Mouse (Mus musculus): Measurements from ENCODE around the gene Adamts17. TPM values are rescaled to one million over a fixed set of nuclear protein-coding genes. Genes with fewer than 3 reads are reported as not detected.

Gene Adamts17
- polyA plus RNA-seq, 1 experiment: not detected

GRCm38 (mm10) chr7:66840008-66840719 is 629 bp downstream of the Adamts17 start:
- Histone ChIP-seq H3K4me1 (ENCODE audit: control insufficient read depth) (peaks cover 7% of the 10 kb centered on the region), H3K4me3 (replicated peaks) (peak overlapping the region; percentile 40), H3K9me3 (ENCODE audit: control insufficient read depth, low read length) (no peaks in the 10 kb centered on the region), H3K36me3 (ENCODE audit: control insufficient read depth) (no peaks in the 10 kb centered on the region), H3K27me3 (ENCODE audit: control insufficient read depth) (peaks cover 48% of the 10 kb centered on the region)
- TF ChIP-seq TAL1 (IDR thresholded peaks at IDR 0.05; ENCODE audit: low read length) (no peak), GATA1 (IDR thresholded peaks at IDR 0.05; ENCODE audit: low read length) (no peak)

- H3K4me3 ChIP-seq (replicated peaks): no peak overlapping the region
- H3K4me1 ChIP-seq (ENCODE audit: control insufficient read depth): peaks cover 7% of the 10 kb centered on the region
- H3K36me3 ChIP-seq (ENCODE audit: control insufficient read depth): no peaks in the 10 kb centered on the region
- TF ChIP-seq TAL1 (IDR thresholded peaks at IDR 0.05; ENCODE audit: low read length): no peak
- TF ChIP-seq GATA1 (IDR thresholded peaks at IDR 0.05; ENCODE audit: low read length): no peak
- no peaks in the 10 kb centered on the region for H3K9me3 ChIP-seq (ENCODE audit: control insufficient read depth, low read length)
- peaks cover 48% of the 10 kb centered on the region for H3K27me3 ChIP-seq (ENCODE audit: control insufficient read depth)
These were observed 1.6 kb downstream of the Adamts17 start for GRCm38 (mm10) chr7:66841165-66841564.

- H3K9me3 ChIP-seq (ENCODE audit: control insufficient read depth, low read length): no peaks in the 10 kb centered on the region
- H3K4me3 ChIP-seq (replicated peaks): no peak overlapping the region
- no peak for TF ChIP-seq GATA1 (IDR thresholded peaks at IDR 0.05; ENCODE audit: low read length)
- no peak for TF ChIP-seq TAL1 (IDR thresholded peaks at IDR 0.05; ENCODE audit: low read length)
- H3K36me3 ChIP-seq (ENCODE audit: control insufficient read depth): no peaks in the 10 kb centered on the region
- peaks cover 48% of the 10 kb centered on the region for H3K27me3 ChIP-seq (ENCODE audit: control insufficient read depth)
- peaks cover 7% of the 10 kb centered on the region for H3K4me1 ChIP-seq (ENCODE audit: control insufficient read depth)
These were observed 2.5 kb downstream of the Adamts17 start for GRCm38 (mm10) chr7:66842021-66842420.

GRCm38 (mm10) chr7:66843846-66844245 is 4.3 kb downstream of the Adamts17 start:
- TF ChIP-seq GATA1 (IDR thresholded peaks at IDR 0.05; ENCODE audit: low read length) (no peak), TAL1 (IDR thresholded peaks at IDR 0.05; ENCODE audit: low read length) (no peak)
- no peak overlapping the region for H3K4me3 ChIP-seq (replicated peaks)
- H3K4me1 ChIP-seq (ENCODE audit: control insufficient read depth): peaks cover 7% of the 10 kb centered on the region
- no peaks in the 10 kb centered on the region for H3K36me3 ChIP-seq (ENCODE audit: control insufficient read depth)
- no peaks in the 10 kb centered on the region for H3K9me3 ChIP-seq (ENCODE audit: control insufficient read depth, low read length)
- H3K27me3 ChIP-seq (ENCODE audit: control insufficient read depth): peaks cover 42% of the 10 kb centered on the region

GRCm38 (mm10) chr7:66846582-66846981 is 7.0 kb downstream of the Adamts17 start:
- Histone ChIP-seq H3K4me1 (ENCODE audit: control insufficient read depth) (no peaks in the 10 kb centered on the region), H3K9me3 (ENCODE audit: control insufficient read depth, low read length) (no peaks in the 10 kb centered on the region), H3K36me3 (ENCODE audit: control insufficient read depth) (no peaks in the 10 kb centered on the region), H3K4me3 (replicated peaks) (no peak overlapping the region), H3K27me3 (ENCODE audit: control insufficient read depth) (peaks cover 14% of the 10 kb centered on the region)
- no peak for TF ChIP-seq GATA1 (IDR thresholded peaks at IDR 0.05; ENCODE audit: low read length)
- TF ChIP-seq TAL1 (IDR thresholded peaks at IDR 0.05; ENCODE audit: low read length): no peak

- H3K9me3 ChIP-seq (ENCODE audit: control insufficient read depth, low read length): no peaks in the 10 kb centered on the region
- H3K36me3 ChIP-seq (ENCODE audit: control insufficient read depth): no peaks in the 10 kb centered on the region
- H3K4me1 ChIP-seq (ENCODE audit: control insufficient read depth): no peaks in the 10 kb centered on the region
- peaks cover 7% of the 10 kb centered on the region; the same call in 1 of the 2 replicates for H3K27me3 ChIP-seq (ENCODE audit: control insufficient read depth)
- no peak overlapping the region for H3K4me3 ChIP-seq (replicated peaks)
- TF ChIP-seq TAL1 (IDR thresholded peaks at IDR 0.05; ENCODE audit: low read length): no peak
- no peak for TF ChIP-seq GATA1 (IDR thresholded peaks at IDR 0.05; ENCODE audit: low read length)
These were observed 7.8 kb downstream of the Adamts17 start for GRCm38 (mm10) chr7:66847299-66847698.

GRCm38 (mm10) chr7:66849316-66849715 is 9.8 kb downstream of the Adamts17 start:
- TF ChIP-seq GATA1 (IDR thresholded peaks at IDR 0.05; ENCODE audit: low read length) (no peak), TAL1 (IDR thresholded peaks at IDR 0.05; ENCODE audit: low read length) (no peak)

GRCm38 (mm10) chr7:66852164-66852563 is 12.6 kb downstream of the Adamts17 start:
- no peaks in the 10 kb centered on the region for H3K36me3 ChIP-seq (ENCODE audit: control insufficient read depth)
- no peaks in the 10 kb centered on the region for H3K9me3 ChIP-seq (ENCODE audit: control insufficient read depth, low read length)
- no peak overlapping the region for H3K4me3 ChIP-seq (replicated peaks)
- no peaks in the 10 kb centered on the region for H3K4me1 ChIP-seq (ENCODE audit: control insufficient read depth)
- TF ChIP-seq TAL1 (IDR thresholded peaks at IDR 0.05; ENCODE audit: low read length) (no peak), GATA1 (IDR thresholded peaks at IDR 0.05; ENCODE audit: low read length) (no peak)
- H3K27me3 ChIP-seq (ENCODE audit: control insufficient read depth): no peaks in the 10 kb centered on the region

More at GRCm38 (mm10) chr7:66849316-66849715, 9.8 kb downstream of the Adamts17 start:
- Histone ChIP-seq H3K9me3 (ENCODE audit: control insufficient read depth, low read length) (no peaks in the 10 kb centered on the region), H3K36me3 (ENCODE audit: control insufficient read depth) (no peaks in the 10 kb centered on the region), H3K4me3 (replicated peaks) (no peak overlapping the region), H3K27me3 (ENCODE audit: control insufficient read depth) (no peaks in the 10 kb centered on the region), H3K4me1 (ENCODE audit: control insufficient read depth) (no peaks in the 10 kb centered on the region)

GRCm38 (mm10) chr7:66857610-66858009 is 18.1 kb downstream of the Adamts17 start:
- Histone ChIP-seq H3K4me1 (ENCODE audit: control insufficient read depth) (no peaks in the 10 kb centered on the region), H3K27me3 (ENCODE audit: control insufficient read depth) (no peaks in the 10 kb centered on the region), H3K9me3 (ENCODE audit: control insufficient read depth, low read length) (no peaks in the 10 kb centered on the region), H3K36me3 (ENCODE audit: control insufficient read depth) (no peaks in the 10 kb centered on the region), H3K4me3 (replicated peaks) (no peak overlapping the region)
- no peak for TF ChIP-seq TAL1 (IDR thresholded peaks at IDR 0.05; ENCODE audit: low read length)
- no peak for TF ChIP-seq GATA1 (IDR thresholded peaks at IDR 0.05; ENCODE audit: low read length)
